Mouse (Mus musculus) lung, postnatal 0 days (tissue): ENCODE data around the gene Alg9.

Experiments
- CTCF ChIP-seq: IDR thresholded peaks from 2 replicates; pipeline ENCODE4 v1.5.1; 2016; ENCODE audit warnings: antibody characterized with exemption, mild to moderate bottlenecking
- EP300 ChIP-seq: IDR thresholded peaks from 2 replicates; pipeline ENCODE4 v1.6.1; 2016; ENCODE audit warnings: antibody characterized with exemption, mild to moderate bottlenecking, control low read depth

- no peak for TF ChIP-seq CTCF
- TF ChIP-seq EP300, result no peak
Measured at GRCm38 (mm10) chr9:50855133-50855766, 80.4 kb downstream of the Alg9 start.
